Mouse (Mus musculus) spleen, adult 2 months (tissue): ENCODE results near the gene Gm17949.

Experiments used
- CTCF ChIP-seq: fragments of 200-500 bp; IDR thresholded peaks from 2 replicates; pipeline ENCODE4 v1.5.1; 2011; ENCODE audit warnings: mild to moderate bottlenecking, inconsistent platforms; ENCODE audit not compliant: insufficient read depth, insufficient read length, insufficient replicate concordance; ENCODE audit errors: extremely low read depth
- POLR2A ChIP-seq: fragments of 200-500 bp; IDR thresholded peaks from 2 replicates; pipeline ENCODE4 v1.6.1; 2011; ENCODE audit warnings: low read depth, low read length, inconsistent platforms

- TF ChIP-seq CTCF: no peak
- no peak for TF ChIP-seq POLR2A
Measured at GRCm38 (mm10) chr17:57029691-57030090, 18.4 kb downstream of the Gm17949 start.
